Mouse (Mus musculus) telencephalon, adult 2 months (tissue): ENCODE measurements around the gene Fam83f.
"Not testable (repeated sequence)": the region's sequence is repeated elsewhere in the genome, so short reads cannot be mapped to it uniquely, and the experiment has no call there.

ENCODE experiments used
- DNase-seq: peaks from one replicate; pipeline ENCODE4 v3.0.0-alpha.2; 2011; ENCODE audit warnings: low read depth, low spot score

The Fam83f gene

DNA sequence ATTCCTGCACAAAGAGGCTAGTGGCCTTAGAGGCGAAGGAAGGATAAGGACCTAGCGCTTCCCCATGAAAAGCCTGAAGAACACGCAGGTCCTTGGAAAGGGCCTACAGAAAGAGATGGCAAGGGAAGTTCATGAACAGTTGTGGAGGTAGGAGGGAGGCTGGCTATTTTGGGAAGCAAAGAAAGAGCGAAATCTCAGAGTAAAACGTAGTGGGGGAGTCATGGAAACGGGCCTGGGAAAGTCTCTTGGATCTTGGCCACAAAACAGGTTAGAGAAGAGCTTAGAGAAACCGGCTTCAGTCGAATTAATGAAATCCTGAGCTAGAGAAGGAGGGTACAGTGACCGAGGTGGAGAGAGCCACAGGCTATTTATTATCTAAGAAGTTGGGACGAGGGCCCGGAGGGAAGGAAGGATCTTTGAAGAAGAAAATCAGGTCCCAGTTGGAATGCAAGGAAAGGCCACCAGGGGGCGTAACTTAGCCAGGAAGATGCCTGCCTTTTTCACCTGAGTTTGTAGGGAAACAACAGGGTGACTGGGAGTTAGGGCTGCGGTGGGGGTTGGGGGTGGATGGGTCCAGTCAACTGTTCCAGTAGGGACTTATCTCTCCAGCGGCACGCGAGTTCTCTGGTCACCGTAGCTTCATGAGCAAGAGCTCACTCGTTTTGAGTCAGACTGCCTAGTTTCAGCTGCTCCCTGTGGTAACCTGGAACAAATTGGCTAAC is 34.3 kb downstream of the Fam83f start:
- peak; percentile 75 for DNase-seq

DNA sequence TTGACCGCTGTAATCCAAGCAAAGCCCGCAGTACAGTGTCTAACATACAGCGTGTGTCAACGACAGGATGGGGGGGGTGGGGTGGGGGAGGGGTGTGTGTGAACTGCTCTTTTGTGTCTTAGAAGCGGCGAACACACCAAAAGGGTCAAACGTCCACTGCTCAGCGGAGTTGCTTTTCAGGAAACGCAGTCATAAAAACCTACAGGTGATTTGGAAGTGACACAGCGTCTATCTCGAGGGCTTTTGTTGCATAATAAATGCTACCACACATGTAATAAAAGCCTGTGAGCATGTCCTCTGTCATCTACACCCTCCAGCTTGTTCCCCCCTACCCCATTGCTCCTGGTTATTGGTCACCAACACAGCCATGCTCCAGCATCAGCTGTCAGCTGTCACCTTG is 34.9 kb downstream of the Fam83f start:
- no peak for DNase-seq

DNA sequence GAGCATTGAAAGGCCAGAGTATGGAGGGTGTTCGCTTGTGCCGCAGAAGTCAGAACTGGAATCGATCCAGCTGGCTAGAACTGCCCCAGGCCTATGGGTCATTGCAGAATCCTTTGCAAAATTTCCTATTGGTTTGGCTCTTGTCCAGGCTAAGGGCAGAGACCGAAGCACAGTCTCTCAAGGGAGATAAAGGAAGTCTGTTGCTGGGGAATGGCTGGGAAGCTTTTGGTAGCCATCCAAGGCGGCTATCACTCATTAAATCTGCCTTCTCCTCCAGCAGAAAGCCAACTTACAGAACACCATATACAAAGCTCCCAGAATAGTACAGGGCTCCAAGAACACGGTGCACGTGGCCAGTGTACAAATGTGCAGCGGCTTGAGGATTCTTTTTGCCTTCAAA is 35.4 kb downstream of the Fam83f start:
- DNase-seq: no peak

DNA sequence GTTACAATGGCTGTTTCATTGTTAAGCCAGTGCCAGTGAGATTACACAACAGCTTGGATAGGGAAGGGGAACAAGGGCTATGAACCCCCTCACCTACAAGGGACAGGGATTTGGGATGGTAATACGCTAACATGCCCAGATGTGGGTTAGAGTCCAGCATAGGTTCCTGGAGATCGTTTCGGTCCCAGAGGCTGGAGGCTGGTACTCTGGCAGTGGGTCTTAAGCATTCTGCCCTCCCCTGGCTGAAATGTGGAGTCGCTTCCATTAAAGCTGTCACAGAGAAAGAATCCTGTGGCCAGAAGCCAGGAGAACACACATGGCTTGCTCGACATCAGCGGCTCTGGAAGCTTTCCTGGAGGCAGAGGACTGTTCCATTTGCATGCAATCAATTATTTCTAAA is 37.9 kb downstream of the Fam83f start:
- no peak for DNase-seq

DNA sequence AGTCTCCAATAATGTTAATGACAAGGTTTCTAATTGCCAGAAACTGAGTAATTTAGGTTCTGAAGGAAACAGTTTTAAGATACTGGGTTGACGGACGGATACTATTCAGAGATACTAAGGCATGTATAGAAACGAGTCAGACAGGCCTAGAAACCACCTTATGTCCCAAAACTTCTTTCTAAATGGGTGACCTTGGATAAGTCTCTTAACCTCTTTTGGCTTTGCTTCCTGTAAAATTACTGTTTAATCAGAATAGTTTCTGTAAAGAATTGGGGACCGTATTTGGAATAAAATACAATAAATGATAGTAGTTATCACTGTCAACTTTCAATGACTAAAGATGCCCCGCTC is 38.6 kb downstream of the Fam83f start:
- DNase-seq: no peak

DNA sequence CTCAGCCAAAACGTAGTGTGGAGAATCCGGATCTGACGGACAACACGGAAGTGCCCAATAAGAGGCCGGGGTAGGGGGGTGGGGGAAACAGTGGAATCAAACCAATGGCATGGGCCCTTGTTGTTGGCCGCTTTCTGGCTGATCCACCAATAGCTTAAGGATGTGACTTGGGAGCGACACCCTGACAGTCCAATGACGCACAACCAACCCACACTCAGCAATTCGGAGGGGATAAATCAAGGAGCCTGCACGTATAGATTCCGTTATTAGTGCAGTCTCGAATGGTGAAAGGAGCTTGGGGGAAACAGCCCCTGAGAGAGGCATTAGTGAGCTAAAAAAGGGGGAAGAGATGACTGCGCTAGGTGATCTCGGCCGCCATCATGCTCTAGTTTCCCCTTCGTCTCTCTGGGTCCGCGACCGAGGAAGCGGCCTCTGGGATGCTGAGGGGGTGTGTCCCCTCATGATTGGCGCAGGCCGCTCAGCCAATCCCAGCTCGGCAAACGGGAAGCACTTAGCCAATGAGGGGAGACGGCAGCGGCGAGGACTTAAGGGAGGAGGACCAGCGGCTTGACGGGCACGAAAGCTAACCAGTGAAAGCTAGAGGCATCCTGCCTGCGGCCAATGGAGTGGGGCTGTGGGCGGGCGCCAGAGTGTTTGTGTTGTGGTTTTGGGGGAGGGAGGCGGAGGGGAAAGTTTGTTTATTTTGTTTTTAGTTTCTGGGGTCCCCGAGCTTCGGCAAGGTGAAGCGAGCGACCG is 39.1 kb downstream of the Fam83f start, which contains the start of gene Tnrc6b:
Gene Tnrc6b, plus strand, starts transcription at position 706 of the 756 bp plus-strand sequence.
- DNase-seq: peak; percentile 99

DNA sequence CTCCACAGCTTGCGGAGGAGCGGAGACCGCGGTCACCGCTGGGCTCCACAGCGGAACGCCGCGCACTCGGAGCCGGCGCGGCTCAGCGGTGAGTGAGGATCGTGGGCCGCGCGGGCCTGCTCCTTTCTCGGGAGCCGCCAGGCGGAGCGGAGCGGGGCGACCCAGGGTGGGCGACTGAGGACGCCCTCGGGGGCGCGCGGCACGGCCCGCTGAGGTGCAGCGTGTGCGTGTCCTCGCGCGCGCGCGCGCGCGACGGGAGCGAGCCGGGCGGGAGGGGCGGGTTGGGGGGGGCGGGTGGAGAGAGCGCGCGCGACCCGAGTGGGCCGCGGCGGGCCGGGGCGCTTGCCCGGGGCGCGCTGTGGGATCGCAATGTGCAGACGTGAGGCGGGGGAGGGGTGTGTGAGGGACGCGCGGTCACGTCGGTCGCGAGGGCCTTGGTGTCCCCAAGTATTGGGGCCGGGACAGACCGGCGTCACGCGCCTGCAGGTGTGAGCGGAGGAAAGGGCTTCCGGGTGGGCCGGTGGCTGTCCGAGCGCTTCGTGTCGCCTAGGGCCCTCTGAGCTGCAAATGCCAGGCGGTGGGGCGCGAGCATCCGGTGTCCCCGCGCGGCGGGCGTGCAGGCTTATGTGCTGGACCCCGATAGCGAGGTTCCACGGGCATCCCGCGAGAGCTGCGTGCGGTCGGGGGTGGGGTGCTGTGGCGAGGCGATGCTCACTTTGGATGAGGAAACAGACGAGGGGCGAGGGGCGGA is 39.9 kb downstream of the Fam83f start:
- no peak for DNase-seq

DNA sequence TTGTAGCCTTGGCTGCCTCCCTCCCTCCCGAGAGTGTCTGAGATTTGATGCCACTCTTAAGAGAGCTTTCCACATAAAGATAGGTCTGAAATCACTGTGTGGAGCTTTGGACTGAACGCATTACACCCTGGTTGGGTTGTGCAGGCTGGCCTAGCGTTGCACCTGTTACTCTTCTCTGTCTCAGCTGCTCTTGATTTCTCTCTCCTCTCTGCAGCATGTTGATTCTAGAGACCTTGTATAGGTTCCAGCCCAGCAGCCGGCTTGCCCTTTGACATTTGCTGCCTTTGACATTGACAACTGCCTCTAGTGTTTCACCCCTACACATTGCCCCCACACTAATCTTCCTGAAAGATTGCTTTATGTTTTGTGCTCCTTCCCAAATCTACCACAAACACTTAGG is 42.7 kb downstream of the Fam83f start:
- no peak for DNase-seq

DNA sequence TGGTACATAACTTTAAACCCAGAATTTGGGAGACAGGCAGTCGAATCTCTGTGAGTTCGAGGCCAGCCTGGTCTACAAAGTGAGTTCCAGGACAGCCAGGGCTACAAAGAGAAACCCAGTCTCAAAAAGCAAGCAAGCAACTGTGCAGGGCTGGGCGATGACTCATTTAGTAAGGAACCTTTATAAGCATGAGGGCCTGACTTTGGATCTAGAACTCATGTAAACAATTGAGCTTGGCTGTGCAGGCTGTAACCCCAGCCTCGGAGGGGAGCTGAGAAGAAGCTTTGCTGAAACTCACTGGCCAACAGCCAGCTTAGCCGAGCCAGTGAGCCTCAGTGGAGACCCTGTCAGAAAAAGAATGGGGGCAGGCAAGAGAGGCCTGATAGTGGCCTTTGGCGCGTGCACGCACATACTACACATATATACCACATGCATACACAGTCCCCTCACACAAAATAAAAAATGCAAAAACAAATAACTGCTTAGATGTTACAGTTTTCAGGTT is 45.0 kb downstream of the Fam83f start:
- no peak for DNase-seq

DNA sequence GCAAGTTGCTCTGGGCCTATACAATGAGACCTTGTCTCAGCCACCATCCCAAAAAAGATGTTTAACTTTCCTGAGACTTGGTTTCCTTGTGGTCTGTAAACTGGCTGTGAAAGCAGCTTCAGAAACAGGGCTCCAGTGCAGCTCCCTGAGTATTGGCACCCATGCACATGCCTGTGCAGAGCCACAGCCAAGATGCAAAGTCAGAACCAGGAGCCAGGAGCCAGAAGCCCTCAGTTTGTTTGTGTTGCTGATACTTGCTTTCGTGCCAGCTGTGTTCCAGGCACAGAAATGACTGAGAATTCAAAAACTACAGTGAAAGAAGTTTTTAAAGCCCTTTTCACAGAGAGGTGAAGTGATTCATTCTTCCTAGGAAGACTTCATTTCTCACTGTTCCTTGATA is 45.8 kb downstream of the Fam83f start:
- DNase-seq: no peak

DNA sequence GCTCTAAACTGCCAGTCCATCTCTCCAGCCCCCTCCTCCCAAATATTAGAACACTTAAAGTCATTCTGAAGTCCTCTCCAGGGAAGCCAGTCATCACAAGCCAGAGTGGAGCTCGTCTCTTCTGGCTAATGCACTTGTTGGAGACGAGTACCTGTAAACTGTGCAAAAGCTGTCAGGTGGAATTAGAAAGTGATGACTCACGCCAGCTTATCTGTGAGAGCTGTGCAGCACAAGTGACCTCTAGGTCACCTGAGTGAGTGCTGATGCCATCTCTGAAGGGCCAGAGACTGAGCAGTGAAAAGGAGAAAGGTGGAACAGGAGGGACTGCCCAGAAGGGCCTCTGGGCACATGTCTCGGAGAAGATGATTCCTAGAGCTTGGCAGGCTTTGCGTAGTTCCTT is 48.6 kb downstream of the Fam83f start:
- DNase-seq: no peak

DNA sequence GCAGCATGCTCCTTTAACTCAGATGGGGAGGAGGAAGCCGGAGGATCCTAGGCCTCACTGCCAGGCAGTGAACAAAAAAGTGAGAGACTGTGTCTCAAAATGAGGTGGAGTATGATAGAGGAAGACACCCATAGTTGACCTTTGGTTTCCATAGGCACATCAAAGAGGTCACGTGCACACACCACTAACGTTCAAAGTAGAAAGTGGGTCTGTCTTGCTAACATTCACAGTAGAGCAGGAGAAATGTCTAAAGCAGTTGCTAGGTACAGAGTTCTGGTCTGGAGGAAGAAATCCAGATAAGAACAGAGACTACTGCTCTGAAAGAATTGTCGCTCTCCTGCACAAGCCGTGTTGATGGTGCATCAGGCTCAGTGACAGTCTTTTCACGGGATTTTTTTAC is 50.2 kb downstream of the Fam83f start:
- no peak for DNase-seq

DNA sequence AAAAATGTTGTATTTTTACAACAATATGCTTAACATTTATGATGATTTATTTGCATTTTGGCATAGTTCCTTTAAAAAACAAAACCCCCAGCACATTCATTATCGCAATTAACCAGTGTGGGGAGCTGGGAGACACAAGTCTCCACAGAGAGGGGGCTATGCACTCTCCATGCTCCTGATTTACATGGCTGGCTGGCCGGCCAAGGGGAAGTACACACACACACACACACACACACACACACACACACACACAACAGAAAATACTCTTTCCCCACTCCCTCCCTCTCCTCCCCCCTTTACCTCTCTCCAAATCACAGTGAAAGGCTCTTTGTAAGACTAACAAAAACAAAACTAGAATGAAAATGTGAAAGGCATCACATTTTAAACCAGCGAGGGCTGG is 50.7 kb downstream of the Fam83f start:
- no peak for DNase-seq

DNA sequence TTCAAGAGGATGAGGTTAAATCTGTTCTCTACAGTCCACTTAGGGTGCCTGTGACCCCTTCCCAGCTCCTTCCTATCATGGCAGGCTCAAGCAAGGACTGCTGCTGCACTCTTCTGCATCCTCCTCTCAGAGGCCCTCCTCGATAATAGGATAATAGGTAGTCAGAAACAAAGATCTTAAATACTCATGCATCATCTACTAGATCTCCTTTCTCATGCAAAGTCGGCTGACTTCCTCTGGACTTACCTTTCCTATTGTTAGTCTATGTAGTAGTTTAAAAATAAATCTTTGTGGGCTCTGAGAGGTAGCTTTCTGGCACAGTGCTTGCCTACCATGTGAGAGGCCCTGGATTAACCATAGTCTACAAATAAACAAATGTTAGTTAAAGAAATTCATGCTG is 57.8 kb downstream of the Fam83f start:
- DNase-seq: no peak

DNA sequence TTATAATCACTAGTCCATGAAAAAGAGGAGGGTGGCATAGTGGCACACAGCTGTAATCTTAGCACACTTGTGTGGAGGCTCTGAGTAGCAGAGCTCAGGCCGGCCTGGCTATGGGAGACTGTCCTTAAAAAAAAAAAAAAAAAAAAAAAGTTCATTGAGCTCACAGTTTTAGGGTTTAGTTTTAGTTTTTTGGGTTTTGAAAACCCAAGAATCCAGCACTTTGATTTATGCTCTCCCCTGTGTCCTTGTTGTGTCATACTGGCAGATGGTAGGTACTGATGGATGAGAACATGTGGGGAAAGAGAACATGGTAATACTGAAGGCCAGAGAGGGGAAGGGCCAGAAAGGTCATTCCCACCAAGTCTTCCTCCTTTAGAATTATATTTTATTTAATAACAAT is 59.4 kb downstream of the Fam83f start:
- no peak for DNase-seq

DNA sequence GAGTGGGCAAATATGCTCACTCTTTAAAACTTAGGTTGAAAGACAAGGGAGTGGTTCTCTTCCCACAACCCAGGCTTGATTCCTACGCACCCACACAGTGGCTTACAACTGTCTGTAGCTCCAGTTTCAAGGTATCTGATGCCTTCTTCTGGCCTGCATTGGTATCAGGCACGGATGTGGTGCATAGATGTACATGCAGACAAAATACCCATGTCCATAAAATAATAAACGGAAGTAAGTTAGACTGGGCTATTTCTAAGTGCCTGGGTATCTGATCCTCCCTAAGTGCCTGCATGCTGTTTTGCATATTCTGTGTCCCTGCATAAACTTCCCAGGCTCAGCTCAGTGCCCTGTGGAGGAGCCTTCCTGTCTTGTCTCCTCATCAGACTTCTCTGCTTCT is 59.9 kb downstream of the Fam83f start:
- DNase-seq: no peak

DNA sequence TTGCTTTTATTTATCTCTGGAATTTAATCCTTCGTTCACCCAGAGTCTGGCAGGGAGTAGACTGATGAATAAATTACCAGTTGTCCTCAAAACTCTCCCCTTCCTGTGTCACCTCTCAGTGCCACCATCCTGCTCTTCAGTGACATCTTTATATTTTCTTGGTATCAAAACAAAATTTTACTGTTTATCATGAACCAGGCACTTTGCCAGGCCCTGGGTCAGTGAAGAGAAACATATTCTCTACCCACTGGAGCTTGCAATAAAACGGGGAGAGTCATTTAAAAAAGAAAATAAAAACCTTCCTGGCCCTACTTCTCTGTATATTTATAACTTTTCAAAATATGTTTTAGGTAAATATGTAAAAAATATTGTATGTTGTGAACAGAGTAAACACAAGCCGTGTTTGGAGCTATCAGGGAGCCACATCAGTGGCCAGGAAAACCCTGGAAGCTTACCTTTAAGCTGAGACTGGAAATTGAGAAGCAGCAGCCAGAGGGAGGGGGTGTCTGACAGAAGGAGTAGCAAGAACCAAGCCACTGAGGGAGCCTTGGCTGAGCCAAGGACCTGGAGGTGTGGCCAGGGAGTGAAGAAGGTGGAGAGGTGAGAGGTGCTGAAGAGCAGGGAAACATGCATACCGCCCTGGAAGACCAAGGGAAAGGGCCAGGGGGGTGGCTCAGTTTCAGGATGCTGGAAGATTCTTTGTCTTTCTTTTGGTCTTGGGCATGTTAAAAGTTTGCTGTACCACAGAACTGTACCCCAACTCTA is 60.8 kb downstream of the Fam83f start:
- no peak for DNase-seq

DNA sequence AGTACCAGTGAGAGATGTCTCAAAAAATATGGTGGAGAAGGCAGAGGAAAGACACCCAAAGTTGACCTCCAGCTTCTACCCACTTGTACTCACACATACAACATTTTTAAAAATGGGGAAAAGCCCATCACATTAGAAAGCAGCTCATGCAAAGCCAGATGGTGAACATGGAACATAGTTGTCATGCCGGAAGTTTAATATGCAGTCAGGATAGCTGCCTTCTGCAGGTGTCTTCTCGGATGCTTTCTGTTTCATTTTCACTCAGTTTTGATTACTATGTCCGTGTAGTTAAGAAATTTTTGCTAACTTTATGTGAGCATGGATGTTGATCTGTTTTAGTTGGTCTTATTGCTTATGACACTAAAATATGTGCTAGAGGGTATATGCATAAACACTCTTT is 63.7 kb downstream of the Fam83f start:
- no peak for DNase-seq

DNA sequence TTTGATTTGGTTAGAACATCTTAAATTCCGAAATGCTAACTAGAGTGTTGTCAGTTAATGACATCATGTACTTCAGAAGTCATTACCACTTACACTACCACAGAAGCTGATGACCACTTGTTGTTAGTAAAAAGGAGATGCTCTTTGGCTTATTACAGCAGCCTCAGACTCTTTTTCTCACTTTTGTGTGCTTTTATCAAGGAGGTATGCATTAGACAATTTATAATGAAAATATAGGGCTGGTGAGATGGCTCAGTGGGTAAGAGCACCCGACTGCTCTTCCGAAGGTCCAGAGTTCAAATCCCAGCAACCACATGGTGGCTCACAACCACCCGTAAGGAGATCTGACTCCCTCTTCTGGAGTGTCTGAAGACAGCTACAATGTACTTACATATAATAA is 64.1 kb downstream of the Fam83f start:
- DNase-seq: not testable (repeated sequence)

DNA sequence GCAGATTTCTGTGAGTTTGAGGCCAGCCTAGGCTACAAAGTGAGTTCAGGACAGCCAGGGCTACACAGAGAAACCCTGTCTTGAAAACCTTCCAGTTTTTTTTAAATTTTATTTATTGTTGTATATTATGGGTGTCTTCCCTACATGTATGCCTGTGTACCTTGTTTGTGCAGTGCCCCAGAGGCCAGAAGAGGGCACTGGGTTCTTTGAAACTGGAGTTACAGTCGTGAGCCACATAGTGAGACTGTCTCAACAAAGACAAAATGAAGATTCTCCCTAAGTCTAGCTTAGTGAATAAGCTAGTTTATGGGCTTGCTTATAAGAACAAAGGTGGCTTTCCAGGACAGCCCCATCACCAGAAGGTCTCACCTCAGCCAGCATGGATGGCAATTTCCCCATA is 64.9 kb downstream of the Fam83f start:
- DNase-seq: no peak

DNA sequence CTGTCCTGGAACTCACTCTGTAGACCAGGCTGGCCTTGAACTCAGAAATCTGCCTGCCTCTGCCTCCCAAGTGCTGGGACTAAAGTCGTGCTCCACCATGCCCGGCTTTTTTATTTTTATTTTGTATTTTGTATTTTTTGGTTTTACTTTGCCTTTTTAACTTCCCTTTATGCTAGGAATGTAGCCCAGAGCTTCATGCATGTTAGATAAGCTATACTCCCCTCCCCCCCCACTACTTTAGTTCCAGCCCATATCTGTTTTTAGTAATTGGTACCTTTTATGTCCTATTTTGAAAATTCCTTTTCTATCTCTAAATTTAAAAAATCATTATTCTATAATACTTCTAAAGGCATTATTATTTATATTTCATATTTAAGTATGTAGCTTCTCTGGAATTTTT is 66.6 kb downstream of the Fam83f start:
- no peak for DNase-seq

DNA sequence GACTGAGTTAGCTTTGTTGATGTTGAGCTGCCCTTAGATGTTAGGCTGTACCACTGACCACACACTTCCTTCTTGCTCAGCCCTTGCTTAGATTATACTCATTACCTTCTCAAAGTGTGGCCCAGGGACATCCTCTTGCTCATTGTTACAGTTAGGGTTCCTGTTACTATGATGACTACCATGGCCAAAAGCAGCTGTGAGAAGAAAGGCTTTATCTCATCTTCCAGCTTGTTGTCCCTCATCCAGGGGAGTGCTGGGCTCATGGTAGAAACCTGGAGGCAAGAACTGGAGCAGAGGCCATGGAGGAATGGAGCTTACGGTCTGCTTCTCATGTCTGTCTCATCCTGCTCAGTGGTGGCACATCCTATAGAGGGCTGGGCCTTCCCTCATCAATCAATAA is 68.3 kb downstream of the Fam83f start:
- DNase-seq: no peak
